Mouse (Mus musculus): ENCODE measurements around the gene Taz. TPM values are rescaled to one million over a fixed set of nuclear protein-coding genes. Genes with fewer than 3 reads are reported as not detected.

The Taz gene
- polyA plus RNA-seq, 1 experiment from 2014 or later: 79.0 TPM

GRCm38 (mm10) chrX:74270902-74271551 lies 10.7 kb upstream of the Taz start:
- peak overlapping the region; percentile 29; the same call in 1 of the 2 replicates for H3K27ac ChIP-seq (ENCODE audit: low read depth, low read length)
- H3K36me3 ChIP-seq (ENCODE audit: control insufficient read depth, insufficient read depth, low read length): no peaks in the 10 kb centered on the region
- no peak for ATAC-seq
- peak overlapping the region; percentile 67 for H3K9ac ChIP-seq (ENCODE audit: low read depth, low read length)
- WGBS: 18% methylated on average over 27 of the region's 27 CpGs
- no peaks in the 10 kb centered on the region for H3K9me3 ChIP-seq (ENCODE audit: control insufficient read depth, low read length)
- peak overlapping the region; percentile 61 for H3K4me2 ChIP-seq (ENCODE audit: low read length)
- no peaks in the 10 kb centered on the region for H3K27me3 ChIP-seq (replicated peaks; ENCODE audit: control insufficient read depth, insufficient read depth, low read length)
- peak overlapping the region; percentile 52 for H3K4me3 ChIP-seq (ENCODE audit: low read length)
- peaks cover 2% of the 10 kb centered on the region; the same call in 1 of the 2 replicates for H3K4me1 ChIP-seq (ENCODE audit: control insufficient read depth, insufficient read depth, low read depth, low read length)

DNA sequence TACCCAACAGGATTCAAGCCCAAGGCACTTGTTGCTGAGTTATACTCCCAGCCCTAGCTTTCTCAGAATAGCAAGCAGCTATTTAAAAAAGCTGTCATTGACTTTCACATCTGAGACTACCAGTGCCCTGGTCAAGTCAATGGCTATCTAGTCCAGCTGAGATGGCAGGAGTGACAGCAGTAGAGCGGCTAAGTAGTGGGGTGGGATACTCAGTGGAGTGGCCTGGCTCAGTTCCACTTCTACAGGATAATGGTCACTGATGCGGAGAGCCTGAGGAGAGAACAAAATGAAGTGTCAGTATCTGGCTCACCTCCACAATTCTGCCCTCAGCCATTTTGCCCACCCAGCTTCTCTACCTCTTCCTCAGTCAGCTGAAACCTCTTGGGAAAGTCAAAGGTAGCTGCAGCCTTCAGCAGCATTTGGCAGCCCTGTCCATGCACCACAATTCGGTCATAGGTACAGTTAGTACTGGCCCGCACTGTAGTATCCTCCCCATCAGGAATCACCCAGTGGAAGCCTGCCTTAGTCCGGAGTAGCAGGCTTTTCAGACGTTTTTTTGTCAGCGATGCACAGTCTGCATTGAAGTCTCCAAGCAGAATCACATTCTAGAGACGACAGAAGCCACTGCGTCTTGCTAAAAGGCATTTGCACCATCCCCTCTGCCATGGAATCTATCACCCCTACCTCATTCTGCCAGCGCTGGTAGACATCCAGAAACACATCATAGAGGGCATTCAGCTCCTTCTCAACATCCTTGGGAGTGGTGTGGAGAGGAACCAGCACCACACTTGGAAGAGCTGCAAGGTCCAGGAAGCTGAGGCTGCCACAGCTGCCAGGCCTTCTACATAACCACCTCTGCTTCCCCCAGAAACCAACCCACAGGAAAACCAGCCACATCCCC lies 8.0 kb upstream of the Taz start:
- no peaks in the 10 kb centered on the region for H3K27me3 ChIP-seq (replicated peaks; ENCODE audit: control insufficient read depth, insufficient read depth, low read length)
- H3K27ac ChIP-seq (ENCODE audit: low read depth, low read length): no peak overlapping the region
- no peak for ATAC-seq
- H3K4me2 ChIP-seq (ENCODE audit: low read length): no peak overlapping the region
- no peaks in the 10 kb centered on the region for H3K36me3 ChIP-seq (ENCODE audit: control insufficient read depth, insufficient read depth, low read length)
- H3K4me1 ChIP-seq (ENCODE audit: control insufficient read depth, insufficient read depth, low read depth, low read length): peaks cover 2% of the 10 kb centered on the region; the same call in 1 of the 2 replicates
- H3K4me3 ChIP-seq (ENCODE audit: low read length): no peak overlapping the region
- no peak overlapping the region for H3K9ac ChIP-seq (ENCODE audit: low read depth, low read length)
- 29% methylated on average over 10 of the region's 10 CpGs for WGBS
- no peaks in the 10 kb centered on the region for H3K9me3 ChIP-seq (ENCODE audit: control insufficient read depth, low read length)

GRCm38 (mm10) chrX:74277916-74278315 lies 3.8 kb upstream of the Taz start:
- no peak overlapping the region for H3K4me2 ChIP-seq (ENCODE audit: low read length)
- 77% methylated on average over 8 of the region's 8 CpGs for WGBS
- H3K27ac ChIP-seq (ENCODE audit: low read depth, low read length): no peak overlapping the region
- no peak overlapping the region for H3K9ac ChIP-seq (ENCODE audit: low read depth, low read length)
- H3K4me3 ChIP-seq (ENCODE audit: low read length): no peak overlapping the region
- H3K36me3 ChIP-seq (ENCODE audit: control insufficient read depth, insufficient read depth, low read length): no peaks in the 10 kb centered on the region
- no peaks in the 10 kb centered on the region for H3K9me3 ChIP-seq (ENCODE audit: control insufficient read depth, low read length)
- no peaks in the 10 kb centered on the region for H3K27me3 ChIP-seq (replicated peaks; ENCODE audit: control insufficient read depth, insufficient read depth, low read length)
- no peaks in the 10 kb centered on the region for H3K4me1 ChIP-seq (ENCODE audit: control insufficient read depth, insufficient read depth, low read depth, low read length)
- ATAC-seq: no peak

GRCm38 (mm10) chrX:74281041-74281731 lies 526 bp upstream of the Taz start:
- Histone ChIP-seq H3K9me3 (ENCODE audit: control insufficient read depth, low read length) (no peaks in the 10 kb centered on the region), H3K4me3 (ENCODE audit: low read length) (peak overlapping the region; percentile 56), H3K27me3 (replicated peaks; ENCODE audit: control insufficient read depth, insufficient read depth, low read length) (no peaks in the 10 kb centered on the region), H3K4me1 (ENCODE audit: control insufficient read depth, insufficient read depth, low read depth, low read length) (peaks cover 3% of the 10 kb centered on the region), H3K9ac (ENCODE audit: low read depth, low read length) (peak overlapping the region; percentile 63), H3K27ac (ENCODE audit: low read depth, low read length) (peak overlapping the region; percentile 51; the same call in 1 of the 2 replicates), H3K36me3 (ENCODE audit: control insufficient read depth, insufficient read depth, low read length) (no peaks in the 10 kb centered on the region), H3K4me2 (ENCODE audit: low read length) (peak overlapping the region; percentile 74)
- ATAC-seq: no peak
- 24% methylated on average over 14 of the region's 14 CpGs for whole genome bisulfite sequencing

DNA sequence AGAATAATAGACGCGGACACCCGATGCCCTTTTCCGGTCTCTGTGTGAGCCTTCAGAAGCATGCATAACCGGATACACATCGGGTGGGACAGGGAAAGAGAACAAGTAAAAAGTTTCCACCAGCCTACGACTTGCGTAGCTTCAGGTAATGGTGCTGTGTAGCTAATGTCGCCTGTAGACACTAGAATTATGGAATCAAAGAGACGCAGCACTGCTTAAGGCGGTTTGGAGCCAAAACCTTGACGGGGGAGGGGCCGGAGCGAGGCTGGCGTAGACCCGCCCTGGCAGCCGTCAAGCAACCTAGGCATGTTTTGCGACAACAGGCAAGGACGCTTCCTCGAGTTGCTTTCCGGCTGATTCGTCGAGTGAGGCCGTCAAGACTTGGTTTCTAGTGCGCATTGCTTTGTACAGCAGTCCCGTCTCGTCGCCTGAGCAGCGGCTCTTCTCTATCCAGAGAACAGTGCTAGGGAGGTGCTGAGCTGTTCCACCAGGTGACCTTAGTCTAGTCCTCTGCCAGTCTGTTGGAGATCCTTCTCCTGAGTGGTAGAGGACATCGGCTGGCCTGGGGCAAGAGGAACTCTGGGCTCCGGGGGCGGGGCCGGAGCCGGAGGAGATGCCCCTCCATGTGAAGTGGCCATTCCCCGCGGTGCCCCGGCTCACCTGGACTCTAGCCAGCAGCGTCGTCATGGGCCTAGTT lies 831 bp downstream of the Taz start:
- ATAC-seq: peak; percentile 87
- Histone ChIP-seq H3K27ac (ENCODE audit: low read depth, low read length) (peak overlapping the region; percentile 83), H3K9me3 (ENCODE audit: control insufficient read depth, low read length) (no peaks in the 10 kb centered on the region), H3K27me3 (replicated peaks; ENCODE audit: control insufficient read depth, insufficient read depth, low read length) (no peaks in the 10 kb centered on the region), H3K4me3 (ENCODE audit: low read length) (peak overlapping the region; percentile 56), H3K9ac (ENCODE audit: low read depth, low read length) (peak overlapping the region; percentile 75), H3K4me2 (ENCODE audit: low read length) (peak overlapping the region; percentile 74), H3K36me3 (ENCODE audit: control insufficient read depth, insufficient read depth, low read length) (no peaks in the 10 kb centered on the region), H3K4me1 (ENCODE audit: control insufficient read depth, insufficient read depth, low read depth, low read length) (peaks cover 3% of the 10 kb centered on the region)
- WGBS: 19% methylated on average over 39 of the region's 39 CpGs

DNA sequence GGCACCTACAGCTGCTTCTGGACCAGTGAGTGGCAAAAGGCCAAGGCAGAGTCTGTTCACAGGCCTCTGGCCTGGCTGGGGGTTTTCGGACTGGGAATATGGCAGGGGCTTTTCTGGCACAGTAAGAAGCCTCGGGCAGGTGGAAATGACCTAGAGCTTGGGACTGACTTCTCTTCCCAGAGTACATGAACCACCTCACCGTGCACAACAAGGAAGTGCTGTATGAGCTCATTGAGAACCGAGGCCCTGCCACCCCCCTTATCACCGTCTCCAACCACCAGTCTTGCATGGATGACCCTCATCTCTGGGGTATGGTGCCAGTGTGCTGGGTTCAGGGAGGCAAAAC lies 1.4 kb downstream of the Taz start:
- H3K4me2 ChIP-seq (ENCODE audit: low read length): peak overlapping the region; percentile 70
- H3K27me3 ChIP-seq (replicated peaks; ENCODE audit: control insufficient read depth, insufficient read depth, low read length): no peaks in the 10 kb centered on the region
- peaks cover 3% of the 10 kb centered on the region for H3K4me1 ChIP-seq (ENCODE audit: control insufficient read depth, insufficient read depth, low read depth, low read length)
- peak; percentile 24 for ATAC-seq
- 27% methylated on average over 5 of the region's 5 CpGs for WGBS
- H3K4me3 ChIP-seq (ENCODE audit: low read length): peak overlapping the region; percentile 56
- H3K27ac ChIP-seq (ENCODE audit: low read depth, low read length): peak overlapping the region; percentile 83
- H3K9ac ChIP-seq (ENCODE audit: low read depth, low read length): peak overlapping the region; percentile 75
- H3K9me3 ChIP-seq (ENCODE audit: control insufficient read depth, low read length): no peaks in the 10 kb centered on the region
- H3K36me3 ChIP-seq (ENCODE audit: control insufficient read depth, insufficient read depth, low read length): no peaks in the 10 kb centered on the region

- Histone ChIP-seq H3K27me3 (replicated peaks; ENCODE audit: control insufficient read depth, insufficient read depth, low read length) (no peaks in the 10 kb centered on the region), H3K27ac (ENCODE audit: low read depth, low read length) (no peak overlapping the region), H3K4me2 (ENCODE audit: low read length) (no peak overlapping the region), H3K4me3 (ENCODE audit: low read length) (no peak overlapping the region), H3K36me3 (ENCODE audit: control insufficient read depth, insufficient read depth, low read length) (no peaks in the 10 kb centered on the region; the same call in 1 of the 2 replicates), H3K9me3 (ENCODE audit: control insufficient read depth, low read length) (no peaks in the 10 kb centered on the region), H3K4me1 (ENCODE audit: control insufficient read depth, insufficient read depth, low read depth, low read length) (peaks cover 3% of the 10 kb centered on the region; the same call in 1 of the 2 replicates), H3K9ac (ENCODE audit: low read depth, low read length) (no peak overlapping the region)
- WGBS: 83% methylated on average over 4 of the region's 4 CpGs
- ATAC-seq: no peak
These were observed 11.7 kb downstream of the Taz start for GRCm38 (mm10) chrX:74293431-74293830.

- peak within 1 kb of the TSS; percentile 69 for H3K4me2 ChIP-seq (ENCODE audit: low read length)
- peaks cover 8% of the 10 kb centered on the region for H3K36me3 ChIP-seq (ENCODE audit: control insufficient read depth, insufficient read depth, low read length)
- H3K4me3 ChIP-seq (ENCODE audit: low read length): peak within 1 kb of the TSS; percentile 68
- no peaks in the 10 kb centered on the region for H3K27me3 ChIP-seq (replicated peaks; ENCODE audit: control insufficient read depth, insufficient read depth, low read length)
- peak within 1 kb of the TSS; percentile 83 for H3K27ac ChIP-seq (ENCODE audit: low read depth, low read length)
- no peaks in the 10 kb centered on the region for H3K9me3 ChIP-seq (ENCODE audit: control insufficient read depth, low read length)
- peak within 1 kb of the TSS; percentile 82 for H3K9ac ChIP-seq (ENCODE audit: low read depth, low read length)
- H3K4me1 ChIP-seq (ENCODE audit: control insufficient read depth, insufficient read depth, low read depth, low read length): peaks cover 4% of the 10 kb centered on the region; the same call in 1 of the 2 replicates
- 16% methylated on average over 31 of the region's 37 CpGs for WGBS
- peak; percentile 99 for ATAC-seq
These were observed 15.1 kb downstream of the Taz start, which contains the start of gene Atp6ap1 for GRCm38 (mm10) chrX:74296538-74297448. Gene Atp6ap1 (plus strand): TSS chrX:74297097.
